8 mouse cellular contexts compared by ENCODE assay signal in the genomic region with DNA sequence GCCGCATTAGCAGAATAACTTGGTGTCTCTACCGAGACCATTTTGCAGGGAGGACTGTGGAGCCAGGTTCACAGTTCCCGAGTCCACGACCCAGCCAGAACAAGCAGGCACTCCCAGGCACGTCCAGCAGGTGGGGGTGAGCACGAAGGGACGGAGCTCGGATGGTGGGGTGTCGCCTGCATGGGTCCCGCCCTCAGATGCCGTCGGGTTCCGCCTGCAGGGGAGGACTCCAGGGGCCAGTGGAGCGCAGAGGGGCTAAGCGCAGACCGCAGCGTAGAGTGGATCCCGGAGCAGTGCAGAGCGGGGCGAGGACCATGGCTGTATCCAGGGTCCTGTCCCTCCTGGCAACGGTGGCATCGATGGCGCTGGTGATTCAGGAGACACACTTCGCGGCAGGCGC. TPM values are rescaled to one million over a fixed set of nuclear protein-coding genes. Genes with fewer than 3 reads are reported as not detected.
A peak's percentile ranks its signal among the peaks of the same experiment; 100 is the strongest.
DNase-seq lines count a peak whose midpoint lies in the region; ATAC-seq lines count a peak whose summit lies in the region.

A gene (plus strand): TSS at position 262 of the 400 bp plus-strand sequence.

- no peaks in the 10 kb centered on the region for H3K9me3 ChIP-seq in intestine, embryonic 15.5 days
- no peaks in the 10 kb centered on the region for H3K9me3 ChIP-seq in liver, embryonic 15.5 days (replicated peaks)
- no peaks in the 10 kb centered on the region for H3K9me3 ChIP-seq in neural tube, embryonic 13.5 days

- peak within 1 kb of the TSS; percentile 22 for H3K4me3 ChIP-seq in intestine, embryonic 15.5 days (replicated peaks)
- H3K4me3 ChIP-seq in liver, embryonic 15.5 days (replicated peaks): no peak within 1 kb of the TSS
- peak within 1 kb of the TSS; percentile 26 for H3K4me3 ChIP-seq in neural tube, embryonic 13.5 days

- H3K27me3 ChIP-seq in intestine, embryonic 15.5 days (replicated peaks): peaks cover 57% of the 10 kb centered on the region
- H3K27me3 ChIP-seq in liver, embryonic 15.5 days: peaks cover 80% of the 10 kb centered on the region
- H3K27me3 ChIP-seq in neural tube, embryonic 13.5 days: peaks cover 86% of the 10 kb centered on the region

- H3K27ac ChIP-seq in intestine, embryonic 15.5 days: no peak within 1 kb of the TSS
- H3K27ac ChIP-seq in liver, embryonic 15.5 days (replicated peaks): no peak within 1 kb of the TSS
- no peak within 1 kb of the TSS for H3K27ac ChIP-seq in neural tube, embryonic 13.5 days (replicated peaks)

- 0 out of 2 replicates have a peak, but pooled peaks cover 7% of the 10 kb centered on the region for H3K4me1 ChIP-seq in intestine, embryonic 15.5 days (replicated peaks)
- 0 out of 2 replicates have a peak, but pooled peaks cover 2% of the 10 kb centered on the region for H3K4me1 ChIP-seq in liver, embryonic 15.5 days (replicated peaks)
- H3K4me1 ChIP-seq in neural tube, embryonic 13.5 days (replicated peaks): peaks cover 9% of the 10 kb centered on the region

- DNase-seq in ES-CJ7 (ENCODE audit: low read depth, low spot score): peak; percentile 55
- DNase-seq in adrenal gland, postnatal 25 days: peak; percentile 56
- peak; percentile 57 for DNase-seq in gastrocnemius, adult 18-20 months (ENCODE audit: low spot score)
- DNase-seq in right cerebral cortex, postnatal 25 days: no peak

- 4% methylated on average over 26 of the region's 26 CpGs for WGBS in intestine, embryonic 15.5 days
- WGBS in liver, embryonic 15.5 days (ENCODE audit: insufficient replicate concordance): 5% methylated on average over 26 of the region's 26 CpGs
- whole genome bisulfite sequencing in neural tube, embryonic 13.5 days: 5% methylated on average over 26 of the region's 26 CpGs

- H3K9ac ChIP-seq in intestine, embryonic 15.5 days: no peak within 1 kb of the TSS
- no peak within 1 kb of the TSS for H3K9ac ChIP-seq in liver, embryonic 15.5 days
- peak within 1 kb of the TSS; percentile 41; the same call in 1 of the 2 replicates for H3K9ac ChIP-seq in neural tube, embryonic 13.5 days

- peak; percentile 76 for ATAC-seq in intestine, embryonic 15.5 days
- peak; percentile 47; the same call in 1 of the 2 replicates for ATAC-seq in liver, embryonic 15.5 days (ENCODE audit: insufficient read depth)
- no peak for ATAC-seq in neural tube, embryonic 13.5 days (ENCODE audit: low read depth)
- no peak for ATAC-seq in erythroblast, adult 5-6 weeks (replicated peaks; ENCODE audit: low FRiP score, poor library complexity, severe bottlenecking)

- no peaks in the 10 kb centered on the region for H3K36me3 ChIP-seq in intestine, embryonic 15.5 days
- no peaks in the 10 kb centered on the region for H3K36me3 ChIP-seq in liver, embryonic 15.5 days (replicated peaks)
- H3K36me3 ChIP-seq in neural tube, embryonic 13.5 days: no peaks in the 10 kb centered on the region

- H3K4me2 ChIP-seq in intestine, embryonic 15.5 days (replicated peaks): peak within 1 kb of the TSS; percentile 58
- H3K4me2 ChIP-seq in liver, embryonic 15.5 days: peak within 1 kb of the TSS; percentile 35
- H3K4me2 ChIP-seq in neural tube, embryonic 13.5 days: peak within 1 kb of the TSS; percentile 40

RNA-seq across cellular contexts. Expression of the gene that starts here (rescaled TPM):
- 12.8 and 15.9 TPM in 2 replicates for total RNA-seq in adrenal gland, postnatal 25 days (2021)
- total RNA-seq in gastrocnemius, adult 18-20 months (2021): under 1 TPM; 0.16 to 0.33 TPM
- 0.30 and 0.60 TPM in 2 replicates for polyA plus RNA-seq in intestine, embryonic 15.5 days (2015; fragmentation: Nextera tagmentation; extraction: Ambion mirVana)
- 0.06 TPM in 1 of 2 replicates, not detected in the other for polyA plus RNA-seq in liver, embryonic 15.5 days (2015; fragmentation: Nextera tagmentation; extraction: Ambion mirVana)
- polyA plus RNA-seq in neural tube, embryonic 13.5 days (2015; fragmentation: Nextera tagmentation; extraction: Ambion mirVana): 5.3 and 5.7 TPM in 2 replicates
- not detected in 2 replicates for total RNA-seq in erythroblast, adult 5-6 weeks (2015; ENCODE audit: low replicate concordance)
- total RNA-seq in erythroblast, adult 5-6 weeks (2017; ENCODE audit: low replicate concordance): not detected in 2 replicates

Comparison
In these comparisons a context has a peak if more than half of its experiments do, and no peak if none do; other contexts are left out.
1. RNA of the gene that starts here (total RNA-seq): 12.8 to 15.9 TPM in adrenal gland, postnatal 25 days; 0.16 to 0.33 TPM in gastrocnemius, adult 18-20 months and not detected in erythroblast, adult 5-6 weeks; every median in the first group is over 10 times any median in the second.
2. Peak in DNase-seq in gastrocnemius, adult 18-20 months; RNA of the gene not detected or under 1 TPM.
3. Peak in ATAC-seq, H3K4me3 ChIP-seq and H3K4me2 ChIP-seq in intestine, embryonic 15.5 days; RNA of the gene not detected or under 1 TPM.
4. Peak in ATAC-seq and H3K4me2 ChIP-seq in liver, embryonic 15.5 days; RNA of the gene not detected or under 1 TPM.
5. Peak in every context shown above with its lines, with median percentiles within 50 percentile points of each other: H3K4me2 ChIP-seq.